Mouse (Mus musculus) cerebellum, adult 2 months (tissue): Measurements from ENCODE around the gene Hp1bp3.

Experiments
- CTCF ChIP-seq: fragments of 200-500 bp; IDR thresholded peaks from 2 replicates; pipeline ENCODE4 v1.5.1; 2011; ENCODE audit warnings: low read depth, mild to moderate bottlenecking, control low read depth, low read length, moderate library complexity, borderline replicate concordance; ENCODE audit not compliant: insufficient read depth
- POLR2A ChIP-seq: fragments of 200-500 bp; IDR thresholded peaks from 2 replicates; pipeline ENCODE4 v1.6.1; 2011; ENCODE audit warnings: low read length, control low read depth, borderline replicate concordance; ENCODE audit not compliant: insufficient read depth

DNA sequence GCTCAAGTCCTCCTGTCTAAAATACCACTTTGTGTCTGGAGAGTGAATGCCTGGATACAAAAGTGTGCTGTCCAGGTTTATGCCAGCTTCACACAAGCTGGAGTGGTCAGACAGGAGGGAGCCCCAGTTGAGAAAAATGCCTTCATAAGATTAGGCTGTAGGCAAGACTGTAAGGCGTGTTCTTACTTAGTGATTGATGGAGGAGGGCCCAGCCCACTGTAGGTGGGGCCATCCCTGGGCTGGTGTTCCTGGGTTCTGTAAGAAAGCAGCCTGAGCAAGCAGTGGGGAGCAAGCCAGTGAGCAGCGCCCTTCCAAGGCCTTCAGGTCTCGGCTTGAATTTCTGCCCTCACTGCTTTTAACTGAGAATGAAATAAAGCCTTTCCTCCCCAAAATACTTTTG, 47.9 kb upstream of the Hp1bp3 start:
- TF ChIP-seq CTCF = no peak
- TF ChIP-seq POLR2A = no peak
